Mouse (Mus musculus): ENCODE measurements at regions not wholly inside any gene's neighbourhood (a gene's known extent, or its start where the extent isn't known, plus 50 kb on each side); places are given as distances from the start of the nearest gene placed in this dataset.
"Not testable (repeated sequence)": the region's sequence is repeated elsewhere in the genome, so short reads cannot be mapped to it uniquely, and the experiment has no call there.

DNA sequence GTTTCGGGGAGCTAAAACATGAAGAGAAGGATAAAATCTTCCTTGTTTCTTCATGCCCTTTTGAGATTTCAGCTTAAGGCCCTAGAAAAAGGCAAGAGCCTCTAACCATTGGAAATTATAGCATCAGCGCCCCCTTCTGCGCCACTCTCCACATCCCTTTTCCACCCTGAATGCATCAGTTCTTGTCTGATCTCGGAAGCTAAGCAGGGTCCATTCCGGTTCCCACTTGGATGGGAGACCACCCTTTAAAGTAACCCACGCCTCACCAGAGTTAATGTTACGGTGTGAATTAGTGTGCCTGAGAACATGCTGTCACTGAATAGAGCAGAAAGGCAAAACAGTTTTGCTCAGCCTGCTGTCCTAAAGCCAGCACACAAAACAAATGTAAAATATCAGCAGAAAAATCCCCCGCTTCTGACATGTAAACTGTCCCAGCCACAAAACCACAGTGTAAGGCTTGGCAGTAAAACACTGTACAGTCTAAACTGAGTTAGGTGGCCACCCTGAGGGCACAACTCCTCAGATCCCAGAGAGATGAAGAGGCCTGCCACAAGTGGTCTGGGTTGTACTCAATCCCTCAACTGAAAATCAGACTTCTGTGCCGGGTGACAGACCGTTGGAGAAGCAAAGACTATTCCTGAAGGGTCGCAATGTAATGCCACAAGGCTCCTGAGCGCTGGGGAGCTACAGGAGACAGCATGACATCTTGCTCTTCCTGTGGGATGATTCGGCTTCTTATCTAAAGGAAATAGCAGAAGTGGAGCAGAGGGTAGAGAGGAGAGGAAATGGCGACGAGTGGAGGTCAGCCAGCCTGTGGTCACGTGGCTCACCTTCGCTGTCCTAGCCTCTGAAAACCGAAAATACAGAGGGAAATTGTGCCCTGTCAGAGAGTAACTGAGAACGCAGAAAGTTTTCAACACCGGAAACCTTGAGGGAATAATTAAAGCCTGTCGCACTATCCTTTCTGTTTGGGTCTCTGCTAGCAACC, 176.2 kb downstream of the Kctd12 start:
- intact Hi-C loops (cut with DNase I) = loop anchor here (5.0 kb wide), 1 partner anchor 176 kb away; the partner anchor contains the start of gene Kctd12

GRCm38 (mm10) chr14:102795676-102796075, 186.8 kb downstream of the Kctd12 start:
- intact Hi-C loops (cut with DNase I) = loop anchor here (5.0 kb wide), 1 partner anchor 197 kb away; no protein-coding TSS in a partner anchor

DNA sequence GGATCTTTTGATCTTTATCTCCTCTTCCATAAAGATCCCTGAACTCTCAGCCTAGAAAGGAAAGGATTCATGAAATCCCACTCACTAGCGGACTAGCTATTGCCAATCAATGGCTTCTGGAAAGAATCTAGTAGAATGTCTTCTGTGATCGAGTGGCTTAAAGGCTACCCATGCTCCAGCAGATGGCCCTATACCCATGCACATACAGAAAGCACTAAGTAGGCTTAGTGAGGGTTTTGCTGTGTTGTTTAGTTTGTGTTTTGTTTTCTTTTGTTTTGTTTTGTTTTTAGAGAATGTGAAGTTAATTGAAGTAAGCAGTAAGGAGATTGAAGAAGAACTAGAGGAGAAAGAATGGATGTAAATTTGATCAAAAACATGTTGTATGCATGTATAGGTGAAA, 187.5 kb downstream of the Kctd12 start:
- intact Hi-C loops (cut with DNase I) = loop anchor here (5.0 kb wide), 1 partner anchor 197 kb away; no protein-coding TSS in a partner anchor

DNA sequence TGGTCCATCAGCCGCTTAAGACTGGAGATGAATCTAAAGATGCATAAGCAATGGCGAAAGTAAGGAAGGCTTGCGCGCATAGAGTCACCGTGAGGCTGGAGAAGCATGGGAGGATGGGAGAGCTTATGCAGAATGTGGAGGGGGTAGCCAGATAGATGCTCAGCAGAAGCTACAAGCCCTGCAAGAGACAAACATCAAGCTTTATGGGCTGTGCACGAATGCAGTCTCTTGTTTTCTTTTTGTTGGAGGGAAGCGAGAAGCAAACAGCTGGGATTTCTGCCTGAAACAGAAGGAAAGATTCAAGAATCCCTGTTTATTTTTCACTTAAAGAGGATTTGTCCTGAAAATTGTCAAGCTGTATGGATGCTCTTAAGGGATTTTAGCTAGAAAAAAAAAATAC, 188.7 kb downstream of the Kctd12 start:
- intact Hi-C loops (cut with DNase I) = no loop called here

GRCm38 (mm10) chr14:102790916-102791315, 191.5 kb downstream of the Kctd12 start:
- intact Hi-C loops (cut with DNase I) = no loop called here

GRCm38 (mm10) chr14:102782227-102782626, 200.2 kb downstream of the Kctd12 start:
- intact Hi-C loops (cut with DNase I) = no loop called here

- intact Hi-C loops (cut with DNase I) = no loop called here
These were observed 212.7 kb downstream of the Kctd12 start for GRCm38 (mm10) chr14:102769716-102770115.

GRCm38 (mm10) chr14:102748687-102749086, 233.8 kb downstream of the Kctd12 start:
- intact Hi-C loops (cut with DNase I) = no loop called here

GRCm38 (mm10) chr14:102742331-102742730, 240.1 kb downstream of the Kctd12 start:
- intact Hi-C loops (cut with DNase I) = no loop called here

DNA sequence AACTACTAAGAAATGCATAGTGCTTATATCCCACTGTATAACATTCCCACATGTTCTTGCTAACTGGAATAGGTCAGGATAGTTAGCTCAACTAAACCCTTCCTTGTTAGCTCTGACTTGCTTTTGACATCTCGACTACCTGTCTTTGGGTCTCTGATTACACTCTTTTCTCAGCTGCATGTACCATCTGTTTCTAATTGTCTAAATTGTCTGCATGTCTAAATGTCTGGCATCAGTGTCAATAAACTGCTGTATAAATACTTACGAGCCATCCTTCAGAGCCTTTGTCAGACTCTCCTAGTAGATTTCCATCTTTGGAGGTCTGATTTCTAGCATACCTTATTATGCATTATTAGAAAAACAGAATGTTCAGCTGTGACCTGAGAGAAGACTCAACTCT, 245.8 kb downstream of the Kctd12 start:
- intact Hi-C loops (cut with DNase I) = no loop called here

DNA sequence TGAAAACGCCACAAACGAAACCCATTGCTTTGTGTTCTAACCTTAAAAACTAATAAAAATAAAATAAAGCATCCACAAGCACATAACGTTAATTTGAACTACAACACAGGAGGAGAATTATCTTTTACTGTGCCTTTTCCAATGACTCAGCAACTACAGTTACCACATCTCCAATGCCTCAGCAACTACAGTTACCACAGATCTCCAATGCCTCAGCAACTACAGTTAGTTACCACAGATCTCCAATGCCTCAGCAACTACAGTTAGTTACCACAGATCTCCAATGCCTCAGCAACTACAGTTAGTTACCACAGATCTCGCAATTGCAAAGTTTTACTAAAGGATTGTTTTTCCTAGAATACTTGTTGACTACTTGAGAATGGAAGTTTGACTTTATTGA, 248.7 kb downstream of the Kctd12 start:
- intact Hi-C loops (cut with DNase I) = not testable (repeated sequence)

DNA sequence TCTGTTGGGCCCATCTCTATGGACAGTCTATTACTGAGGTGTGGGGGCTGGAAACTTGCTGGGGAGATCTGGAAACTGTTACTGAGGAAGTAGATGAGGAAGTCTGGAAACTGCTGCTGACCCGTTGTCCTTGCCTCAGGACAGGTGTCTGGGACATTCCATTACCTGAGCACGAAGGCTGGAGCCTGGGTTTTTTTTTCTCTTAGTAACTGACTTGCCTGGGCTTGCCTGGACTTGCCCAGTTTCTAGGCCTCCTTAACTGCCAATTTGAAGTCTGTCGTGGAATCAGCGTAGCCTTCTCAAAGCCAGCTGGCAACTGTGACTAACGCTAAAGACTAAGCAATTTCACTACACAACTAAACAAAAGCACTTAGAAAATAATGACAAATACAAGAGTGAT, 250.7 kb downstream of the Kctd12 start:
- intact Hi-C loops (cut with DNase I) = no loop called here

DNA sequence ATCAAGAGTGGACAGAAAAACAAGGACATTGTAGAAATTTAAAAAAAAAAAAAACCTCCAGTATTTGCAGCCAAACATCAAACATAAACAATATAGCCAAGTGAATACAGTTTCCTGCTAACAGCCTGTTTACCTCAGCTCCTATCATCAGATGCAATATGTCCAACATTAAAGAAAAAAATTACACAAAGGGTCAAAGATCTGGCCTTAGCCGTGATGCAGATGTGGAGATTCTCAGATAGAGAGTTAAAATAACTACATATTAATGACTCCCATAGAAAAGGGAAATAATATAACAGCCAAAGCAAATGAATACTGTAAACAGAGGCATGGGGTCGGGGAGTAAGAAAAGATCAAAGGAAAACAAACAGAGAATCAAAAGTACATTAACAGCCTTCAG, 259.8 kb downstream of the Kctd12 start:
- intact Hi-C loops (cut with DNase I) = no loop called here

- intact Hi-C loops (cut with DNase I) = no loop called here
These were observed 263.9 kb downstream of the Kctd12 start for GRCm38 (mm10) chr14:102718558-102718957.

GRCm38 (mm10) chr14:102712600-102712999, 269.8 kb downstream of the Kctd12 start:
- intact Hi-C loops (cut with DNase I) = no loop called here

- intact Hi-C loops (cut with DNase I) = no loop called here
These were observed 275.6 kb downstream of the Kctd12 start for GRCm38 (mm10) chr14:102706704-102707336.

DNA sequence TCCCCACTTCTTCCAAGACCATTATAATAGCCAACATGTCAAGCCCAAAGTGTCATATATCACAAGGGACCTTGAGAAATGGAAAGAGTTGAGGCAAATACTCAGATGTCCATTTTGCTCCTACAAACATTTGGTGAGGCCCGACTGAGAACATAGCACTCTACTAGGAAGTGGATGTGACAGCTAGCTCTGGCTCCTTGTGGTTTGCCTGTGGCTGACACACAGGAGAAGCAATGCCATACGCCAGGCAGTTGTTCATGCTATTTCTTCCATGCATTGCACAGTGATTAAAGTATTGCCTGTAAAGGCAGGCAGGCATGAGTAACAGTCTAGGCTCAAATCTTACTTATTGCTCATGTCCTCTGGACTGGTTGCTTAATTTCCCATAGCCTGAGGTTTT, 281.3 kb downstream of the Kctd12 start:
- intact Hi-C loops (cut with DNase I) = no loop called here

DNA sequence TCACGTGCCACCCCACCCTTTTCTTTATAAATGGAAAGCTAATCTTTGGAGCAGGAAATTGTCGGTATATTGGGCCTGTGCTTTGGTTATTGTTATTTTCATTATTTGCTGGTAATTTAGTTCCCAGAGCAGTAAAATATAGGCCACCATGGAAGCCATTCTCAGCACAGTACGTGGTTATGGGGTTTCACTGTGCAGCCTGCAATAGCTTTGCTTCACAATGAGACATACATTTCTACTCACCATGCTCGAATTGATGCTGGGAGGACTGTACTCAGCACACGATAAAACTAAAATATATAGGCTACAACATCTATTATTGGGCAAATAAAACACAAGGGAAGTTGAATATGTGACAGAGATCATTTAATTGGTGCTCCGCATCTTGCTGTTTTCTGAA, 282.0 kb downstream of the Kctd12 start:
- intact Hi-C loops (cut with DNase I) = no loop called here

GRCm38 (mm10) chr14:102699015-102699414, 283.4 kb downstream of the Kctd12 start:
- intact Hi-C loops (cut with DNase I) = no loop called here

- intact Hi-C loops (cut with DNase I) = no loop called here
These were observed 295.6 kb downstream of the Kctd12 start for GRCm38 (mm10) chr14:102686791-102687190.

DNA sequence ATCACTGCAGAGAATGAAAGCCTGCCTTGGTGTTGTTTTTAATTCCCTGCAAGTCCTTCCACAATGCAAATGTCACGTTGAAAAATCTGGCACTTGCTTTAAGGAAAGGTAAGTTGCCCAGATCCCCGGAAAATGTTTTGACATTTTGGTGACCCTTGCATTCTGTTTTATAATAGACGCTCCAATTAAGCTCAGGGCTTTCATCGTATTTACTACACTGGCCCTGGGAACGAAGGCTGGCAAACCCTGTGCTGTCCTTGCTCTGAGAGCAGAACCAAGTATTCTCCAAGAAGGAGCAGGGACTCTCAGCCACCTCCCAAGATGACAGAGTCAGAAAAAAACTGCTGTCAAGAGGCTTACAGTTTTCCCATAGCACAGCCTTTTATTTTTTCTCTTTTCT, 305.9 kb downstream of the Kctd12 start:
- intact Hi-C loops (cut with DNase I) = no loop called here

DNA sequence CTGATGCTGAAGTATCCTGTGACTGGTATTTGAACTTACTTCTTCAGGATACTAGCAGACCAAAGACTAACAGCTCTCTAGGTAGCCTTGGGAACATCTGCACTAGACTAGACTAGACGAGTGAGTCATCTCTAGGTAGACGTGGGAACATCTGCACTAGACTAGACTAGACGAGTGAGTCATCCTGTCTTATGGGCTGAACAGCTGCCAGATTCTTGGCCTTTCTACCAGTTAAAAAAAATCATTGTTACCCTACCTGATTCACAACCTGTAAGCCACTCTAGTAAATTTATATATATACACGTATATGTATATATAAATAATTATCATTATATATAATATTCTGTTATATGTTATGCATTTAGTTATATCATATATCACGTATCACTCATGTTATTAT, 307.8 kb downstream of the Kctd12 start:
- intact Hi-C loops (cut with DNase I) = no loop called here
